Mouse (Mus musculus): ENCODE measurements around the gene 4930503B20Rik.

- TF ChIP-seq POLR2A (IDR thresholded peaks at IDR 0.05; ENCODE audit: low read depth, low read length) (no peak), CTCF (conservative IDR thresholded peaks at IDR 0.05; ENCODE audit: insufficient read depth, insufficient read length, low read depth, low read length) (no peak)
These were observed 39.3 kb downstream of the 4930503B20Rik start for GRCm38 (mm10) chr3:146611821-146612220.
